Mouse (Mus musculus) spleen, postnatal 4 days (tissue): ENCODE data around the gene Wdr17.
A peak's percentile ranks its signal among the peaks of the same experiment; 100 is the strongest.
"Not testable (repeated sequence)": the region's sequence is repeated elsewhere in the genome, so short reads cannot be mapped to it uniquely, and the experiment has no call there.

ENCODE experiments used
- DNase-seq, 2 experiments: peaks; one replicate each; pipeline ENCODE4 v3.0.0; 2022; ENCODE audit warnings: low spot score in 2 of 2

Gene Wdr17

GRCm38 (mm10) chr8:54791858-54792698 is 94.9 kb downstream of the Wdr17 start:
- no peak for DNase-seq

- no peak for DNase-seq
Measured at GRCm38 (mm10) chr8:54780134-54780942, 106.6 kb downstream of the Wdr17 start.

DNA sequence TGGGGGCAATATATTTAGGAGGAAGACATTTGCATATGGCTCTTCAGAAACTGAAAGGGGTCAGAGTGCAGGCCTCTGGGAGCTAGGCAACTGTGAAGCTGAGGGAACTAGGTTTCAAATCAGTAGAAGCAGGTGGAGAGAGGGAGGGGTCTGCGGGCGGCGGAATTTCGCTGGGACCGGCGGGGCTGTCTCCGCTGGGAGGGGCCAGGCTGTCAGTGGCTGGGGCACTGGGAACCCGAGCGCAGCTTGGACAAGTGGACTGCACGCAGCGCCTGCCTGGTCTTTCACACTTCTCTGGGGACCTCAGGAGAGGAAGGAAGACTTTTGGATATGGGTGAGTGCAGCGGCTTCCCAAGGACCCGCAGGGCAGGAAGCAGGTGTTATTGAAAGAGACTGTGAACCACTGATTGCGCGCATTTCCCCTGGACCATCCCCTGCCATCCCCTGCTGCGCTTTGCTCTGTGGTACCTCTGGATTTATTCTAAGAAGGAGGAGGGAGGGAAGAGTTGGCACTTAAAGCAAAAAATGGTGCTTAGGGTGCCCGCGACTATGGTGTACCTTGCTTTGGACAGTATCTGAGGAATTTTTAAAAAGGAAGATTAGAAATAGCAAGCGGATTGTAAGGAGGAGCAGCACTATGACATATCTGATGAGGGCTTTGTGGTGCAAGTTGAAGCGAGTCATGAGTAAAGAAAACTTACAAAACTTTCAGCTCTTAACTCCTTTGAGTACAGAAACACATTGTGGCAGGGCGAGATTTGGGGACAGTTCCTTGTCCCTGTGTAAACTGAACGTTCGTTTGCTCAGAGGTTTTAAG is 107.5 kb downstream of the Wdr17 start:
- DNase-seq, result peak in 1 of 2 experiments; percentile 60

DNA sequence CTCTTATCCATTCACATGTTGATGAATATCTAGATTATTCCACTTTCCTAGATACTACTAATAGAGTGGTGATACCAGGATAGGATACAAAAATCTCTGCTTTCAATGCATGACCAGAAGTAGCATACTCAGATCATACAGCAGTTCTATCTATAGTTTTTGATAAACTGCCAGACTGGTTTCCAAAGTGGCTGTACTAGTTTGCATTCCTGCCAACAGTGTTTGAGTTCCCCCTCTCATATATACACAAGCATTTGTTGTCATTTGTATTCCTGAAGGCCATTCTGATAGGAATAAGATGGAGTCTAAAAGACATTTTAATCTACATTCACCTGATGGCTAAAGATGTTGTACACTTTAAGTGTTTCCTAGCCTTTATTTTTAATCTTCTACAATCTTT is 110.0 kb downstream of the Wdr17 start:
- DNase-seq, result no peak

DNA sequence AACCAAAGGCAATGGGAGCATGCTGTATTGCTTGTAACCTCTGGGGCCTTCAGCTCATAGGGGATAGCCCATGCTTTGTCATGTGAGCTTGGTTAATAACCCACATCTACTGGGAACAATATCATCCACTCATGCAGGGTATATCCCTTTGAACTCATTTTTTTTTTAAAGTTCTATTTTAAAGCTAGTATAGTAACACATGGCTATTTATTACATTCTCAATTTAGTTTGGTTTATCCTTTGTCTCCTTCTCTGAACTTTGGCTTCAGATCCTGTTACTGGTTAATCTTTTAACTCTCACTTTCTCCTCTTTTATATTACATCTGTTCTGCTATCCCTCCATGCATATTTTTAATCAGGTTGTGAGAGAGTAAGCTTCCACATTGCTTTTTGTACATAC is 110.7 kb downstream of the Wdr17 start:
- no peak for DNase-seq

DNA sequence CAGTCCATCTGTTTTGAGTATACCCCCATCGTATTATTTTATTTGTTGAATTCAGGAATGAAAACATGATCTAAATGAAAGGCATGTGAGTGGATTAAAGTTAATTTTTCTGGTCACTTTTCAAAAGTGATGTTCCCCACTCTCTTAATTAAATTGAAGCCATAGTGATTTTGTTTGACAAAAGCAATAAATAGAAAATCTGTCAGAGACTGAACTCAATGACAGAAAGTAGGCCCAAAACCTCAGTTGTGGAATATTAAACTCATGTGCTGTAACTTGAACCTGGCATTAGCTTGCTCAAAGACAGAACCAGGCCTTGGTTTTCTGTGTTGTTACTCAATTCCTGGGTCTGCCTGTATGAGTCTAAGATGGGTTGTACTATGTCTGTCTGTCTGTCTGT is 129.3 kb downstream of the Wdr17 start:
- DNase-seq, result no peak

DNA sequence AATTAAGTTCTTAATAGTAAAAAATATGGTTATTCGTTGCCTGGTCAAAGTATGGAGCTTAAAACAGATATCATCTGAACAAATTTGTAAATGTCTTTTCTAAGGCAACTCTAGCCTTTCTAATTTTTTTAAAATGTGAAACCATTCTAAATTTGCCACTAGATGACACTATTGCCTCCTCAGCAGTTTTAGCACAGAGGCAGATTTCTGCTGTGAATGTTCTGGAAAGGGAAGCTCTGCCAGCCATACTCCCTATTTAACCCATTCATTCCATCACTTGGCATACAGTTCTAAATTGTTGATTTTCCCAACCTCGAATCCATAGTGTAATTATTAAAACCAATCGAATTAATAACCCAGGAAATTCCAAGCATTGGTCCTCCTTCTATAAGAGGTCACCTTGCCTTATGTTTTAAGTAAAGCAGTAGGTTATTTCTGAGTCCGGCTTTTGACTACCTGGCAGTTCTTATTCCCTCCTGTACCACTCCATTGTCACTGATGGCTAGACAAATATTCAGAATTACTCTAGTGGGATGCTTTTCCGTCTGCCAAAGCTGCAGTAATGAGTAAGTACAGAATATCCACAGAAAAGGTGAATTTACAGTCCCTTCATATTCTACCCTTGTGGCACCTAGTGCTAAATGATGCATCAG is 150.2 kb downstream of the Wdr17 start:
- DNase-seq, result no peak

- DNase-seq, result no peak
Measured at GRCm38 (mm10) chr8:54724668-54725035, 162.3 kb downstream of the Wdr17 start.

DNA sequence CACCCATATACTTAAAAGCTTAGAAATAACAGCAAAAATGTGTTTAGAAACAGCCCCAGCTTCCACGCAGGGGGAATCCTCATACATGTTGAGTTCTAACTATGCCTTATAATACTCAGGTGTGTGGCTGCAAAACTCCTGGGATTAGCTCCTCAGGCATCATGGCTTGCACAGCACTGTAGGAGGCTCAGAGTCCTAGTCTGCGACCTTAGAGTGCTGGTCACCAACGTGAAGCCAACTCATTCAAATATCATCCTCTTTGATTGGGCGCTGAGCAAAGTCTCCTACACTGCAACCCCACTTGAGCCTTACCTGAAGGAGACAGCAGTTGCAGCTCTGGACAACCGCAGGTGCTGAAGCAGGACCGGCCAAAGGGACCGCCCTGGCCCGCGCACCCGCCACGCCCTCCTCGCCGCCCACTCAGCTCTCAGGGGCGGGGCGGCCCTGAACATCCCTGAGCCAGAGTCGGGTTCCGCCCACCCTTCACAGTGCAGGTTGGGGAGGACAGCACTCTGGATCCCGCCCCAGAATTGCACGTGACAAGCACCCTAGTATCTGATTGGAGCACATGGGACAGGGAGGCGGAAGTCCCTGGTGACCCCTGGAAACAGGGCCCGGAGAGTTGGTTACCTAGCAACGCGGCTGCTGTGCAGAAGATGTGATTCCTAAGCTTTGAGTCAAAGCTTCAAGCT is 162.9 kb downstream of the Wdr17 start:
- DNase-seq, result peak; percentile 50 to 65

DNA sequence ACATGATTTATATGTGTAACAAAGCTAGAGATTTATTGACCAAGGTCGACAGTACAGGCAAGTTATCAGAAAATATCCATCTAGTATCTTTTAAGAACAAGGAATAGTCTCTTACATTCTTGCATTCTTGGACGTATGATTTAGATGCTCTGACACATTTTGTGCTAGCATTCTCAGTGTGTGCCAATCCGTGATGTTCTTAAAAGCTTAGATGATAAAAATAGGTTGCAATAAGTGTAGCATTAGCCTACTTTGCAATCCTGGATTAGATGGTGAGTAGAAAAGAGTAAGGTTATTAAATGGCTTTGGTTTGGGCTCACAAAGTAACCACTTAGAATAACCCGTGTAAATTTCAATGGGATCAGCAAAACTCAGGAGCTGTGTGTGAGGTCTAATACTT is 168.5 kb downstream of the Wdr17 start:
- no peak for DNase-seq

DNA sequence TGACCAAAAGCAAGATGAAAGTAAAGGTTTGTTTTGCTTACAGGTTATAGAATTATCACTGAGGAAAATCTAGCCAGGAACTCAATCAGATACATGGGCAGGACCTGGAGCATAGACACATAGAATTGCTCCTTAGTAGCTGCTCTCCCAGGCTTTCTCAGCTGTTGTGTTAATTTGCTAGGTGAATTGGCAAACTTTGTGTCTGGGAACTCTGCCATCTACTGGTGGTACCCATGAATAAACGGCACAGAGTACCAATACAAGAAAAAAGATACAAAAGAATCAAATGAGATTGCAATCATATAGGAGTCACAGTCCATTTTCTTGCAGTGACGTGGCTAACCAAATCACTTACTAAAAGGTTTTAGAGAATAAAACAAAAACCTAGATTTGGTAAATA is 181.2 kb downstream of the Wdr17 start:
- DNase-seq, result no peak

GRCm38 (mm10) chr8:54671806-54672205 is 215.2 kb downstream of the Wdr17 start:
- no peak for DNase-seq

- no peak for DNase-seq
Measured at GRCm38 (mm10) chr8:54667756-54668155, 219.2 kb downstream of the Wdr17 start.

GRCm38 (mm10) chr8:54660675-54661074 is 226.3 kb downstream of the Wdr17 start:
- peak in 1 of 2 experiments; percentile 12 for DNase-seq

- DNase-seq, result no peak
Measured at GRCm38 (mm10) chr8:54659703-54660102, 227.3 kb downstream of the Wdr17 start.

DNA sequence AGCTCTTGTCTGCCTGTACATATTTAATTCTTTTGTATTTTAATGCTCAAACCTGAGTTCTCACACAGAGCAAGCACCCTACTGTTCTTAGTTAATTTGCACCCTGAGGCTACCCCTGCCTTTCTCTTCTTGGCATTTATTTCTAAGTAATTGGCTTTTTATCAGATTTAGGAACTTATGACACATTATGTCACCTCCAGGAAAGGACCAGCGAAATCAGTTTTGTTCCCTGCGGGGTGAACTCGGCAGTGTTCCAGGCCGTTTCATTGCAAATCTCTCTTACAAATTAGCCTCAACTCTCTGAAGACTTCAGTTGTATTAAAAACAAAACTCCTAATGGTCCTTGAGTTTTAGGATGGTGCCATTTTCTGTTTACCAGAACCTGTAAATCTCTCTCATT is 248.3 kb downstream of the Wdr17 start:
- DNase-seq, result no peak

DNA sequence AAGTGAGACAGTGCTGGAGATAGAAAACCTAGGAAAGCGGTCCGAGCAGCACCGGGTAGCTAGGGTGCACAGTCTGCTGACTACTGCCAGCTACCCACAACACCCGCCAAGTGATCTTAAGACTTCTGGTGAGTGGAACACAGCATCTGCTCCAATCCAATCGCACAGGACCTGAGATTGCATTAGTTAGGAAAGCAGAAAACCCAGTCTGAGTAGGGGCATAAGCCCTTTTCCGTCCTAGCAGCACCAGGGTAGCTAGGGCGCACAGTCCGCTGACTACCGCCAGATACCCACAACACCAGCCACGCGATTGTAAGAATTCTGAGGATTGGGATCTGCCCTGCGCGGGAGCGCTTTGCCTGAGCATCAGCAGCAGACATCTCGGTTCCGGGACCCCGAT is 270.3 kb downstream of the Wdr17 start:
- not testable (repeated sequence) for DNase-seq

DNA sequence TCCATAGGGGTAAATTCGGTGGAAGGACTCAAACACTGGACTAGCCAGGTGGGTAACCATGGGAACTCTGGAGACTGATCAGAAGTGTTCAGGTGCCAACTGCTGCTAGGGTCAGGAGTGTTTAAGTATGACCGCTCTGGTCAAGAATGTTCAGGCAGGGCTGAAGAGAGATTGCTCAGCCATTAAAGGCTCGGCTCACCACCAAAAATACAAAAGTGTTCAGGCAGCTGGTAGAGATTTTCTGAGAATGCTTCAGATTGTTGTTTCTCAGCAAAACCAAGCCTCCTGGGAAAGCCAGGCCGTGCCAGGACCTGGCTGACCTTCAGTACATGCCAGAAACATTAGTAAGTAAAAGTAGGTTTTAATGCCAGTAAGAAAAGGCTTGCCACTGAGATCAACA is 276.7 kb downstream of the Wdr17 start:
- no peak for DNase-seq

DNA sequence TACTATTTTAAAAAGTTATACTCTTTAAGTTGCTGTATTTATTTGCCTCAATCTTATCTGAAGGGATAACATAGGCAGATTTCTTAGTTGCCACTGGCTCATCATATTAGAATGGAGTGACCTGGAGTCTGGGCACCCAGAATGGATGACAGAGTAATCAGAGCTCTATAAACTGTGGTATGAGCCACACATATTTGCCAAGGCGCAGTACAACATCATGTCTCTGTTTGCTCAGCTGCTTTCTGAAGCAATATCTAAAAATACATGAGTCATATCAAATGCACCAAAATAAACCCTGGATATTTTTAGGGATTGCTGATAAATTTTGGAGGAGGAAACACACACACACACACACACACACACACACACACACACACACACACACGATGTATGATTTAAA is 277.6 kb downstream of the Wdr17 start:
- DNase-seq, result no peak

GRCm38 (mm10) chr8:54603440-54603839 is 283.5 kb downstream of the Wdr17 start:
- DNase-seq, result no peak

DNA sequence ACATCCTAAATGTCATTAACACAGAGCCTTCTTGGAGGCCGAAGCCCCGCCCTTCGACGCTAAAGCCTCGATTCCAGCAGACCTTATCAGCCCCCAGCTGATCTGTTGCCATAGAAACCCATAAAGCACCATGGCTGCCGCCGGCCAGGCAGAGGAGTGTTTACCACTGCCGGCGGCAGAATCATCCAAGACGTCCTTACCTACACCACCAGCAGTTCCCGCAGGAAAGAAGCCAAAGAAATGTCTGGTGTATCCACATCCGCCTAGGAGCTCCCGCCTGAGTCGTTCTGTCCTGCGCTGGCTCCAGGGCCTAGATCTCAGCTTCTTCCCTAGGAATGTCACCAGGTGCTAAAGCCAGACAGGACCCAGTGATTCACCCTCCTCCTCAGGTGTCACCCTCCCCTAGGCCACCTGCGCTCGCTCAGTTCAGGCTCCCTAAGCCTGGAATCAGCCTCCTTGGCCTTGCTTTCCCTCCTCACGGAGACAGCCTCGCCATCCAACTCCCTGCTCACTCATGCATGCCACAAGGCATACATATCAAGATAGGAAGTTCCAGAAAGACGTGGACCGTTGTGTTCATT is 286.2 kb downstream of the Wdr17 start, which contains the start of gene Spata4:
TSS of gene Spata4 (plus strand) at position 111 of the 581 bp plus-strand sequence.
- no peak for DNase-seq
